Mouse (Mus musculus): ENCODE measurements around the gene Homer1.

DNA sequence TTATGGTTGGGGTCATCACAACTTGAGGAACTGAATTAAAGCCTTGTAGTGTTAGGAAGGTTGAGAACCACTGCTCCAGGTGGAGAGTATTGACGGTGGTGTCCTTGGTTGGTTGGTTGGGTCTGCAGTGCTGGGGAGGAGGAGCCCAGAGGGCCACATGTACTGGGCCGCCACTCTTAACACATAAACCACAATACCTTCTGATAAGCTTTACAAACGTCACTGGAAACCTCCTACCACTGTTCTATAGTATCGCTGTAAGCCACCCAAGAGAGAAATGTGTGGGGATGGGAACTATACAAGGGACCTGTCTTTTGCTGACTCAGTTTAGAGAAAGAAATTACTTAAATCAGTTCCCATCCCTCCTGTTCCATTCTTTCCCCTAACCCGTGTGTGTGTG lies 68.1 kb downstream of the Homer1 start:
- no peak for TF ChIP-seq POLR2A (IDR thresholded peaks at IDR 0.05; ENCODE audit: borderline replicate concordance, control insufficient read depth, low read depth, low read length)
- TF ChIP-seq CTCF (IDR thresholded peaks at IDR 0.05; ENCODE audit: control insufficient read depth, insufficient read depth, low read length), result no peak
